Mouse (Mus musculus): ENCODE measurements around the gene Golm1. TPM values are rescaled to one million over a fixed set of nuclear protein-coding genes. Genes with fewer than 3 reads are reported as not detected.
A peak's percentile ranks its signal among the peaks of the same experiment; 100 is the strongest.

Golm1 gene
- polyA plus RNA-seq, 1 experiment from 2014 or later: 87.9 TPM

DNA sequence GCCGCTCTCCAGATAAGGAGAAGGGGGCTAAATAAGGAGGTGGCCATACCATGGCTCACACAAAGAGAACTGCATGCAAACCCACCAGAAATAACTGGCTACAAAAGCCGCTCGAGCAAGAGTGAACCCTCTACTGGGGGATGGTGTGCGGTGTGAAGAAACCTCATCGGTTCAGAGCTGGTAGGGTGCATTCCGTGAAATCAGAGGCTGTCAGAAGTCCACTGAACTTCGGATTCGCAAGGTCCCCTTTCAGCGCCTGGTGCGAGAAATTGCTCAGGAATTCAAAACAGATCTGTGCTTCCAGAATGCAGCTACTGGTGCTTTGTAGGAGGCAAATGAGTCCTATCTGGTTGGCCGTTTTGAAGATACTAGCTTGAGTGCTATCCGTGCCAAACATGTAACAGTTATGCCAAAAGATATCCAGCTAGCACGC lies 12.7 kb upstream of the Golm1 start:
- whole genome bisulfite sequencing: 62% methylated on average over 13 of the region's 13 CpGs
- no peak overlapping the region for H3K9ac ChIP-seq (ENCODE audit: low read depth, low read length)
- ATAC-seq (replicated peaks; ENCODE audit: low FRiP score): no peak
- H3K4me1 ChIP-seq (replicated peaks; ENCODE audit: control insufficient read depth, insufficient read depth, low read length): no peaks in the 10 kb centered on the region
- no peaks in the 10 kb centered on the region for H3K9me3 ChIP-seq (ENCODE audit: control insufficient read depth, low read length)
- no peak overlapping the region for H3K4me2 ChIP-seq
- no peak for DNase-seq (ENCODE audit: low spot score)
- no peaks in the 10 kb centered on the region for H3K36me3 ChIP-seq (ENCODE audit: control insufficient read depth, insufficient read depth, low read length)
- H3K27ac ChIP-seq (ENCODE audit: low read depth, low read length): no peak overlapping the region
- no peak overlapping the region for H3K4me3 ChIP-seq (ENCODE audit: low read depth, low read length)
- H3K27me3 ChIP-seq (replicated peaks; ENCODE audit: control insufficient read depth, insufficient read depth, low read length): no peaks in the 10 kb centered on the region

DNA sequence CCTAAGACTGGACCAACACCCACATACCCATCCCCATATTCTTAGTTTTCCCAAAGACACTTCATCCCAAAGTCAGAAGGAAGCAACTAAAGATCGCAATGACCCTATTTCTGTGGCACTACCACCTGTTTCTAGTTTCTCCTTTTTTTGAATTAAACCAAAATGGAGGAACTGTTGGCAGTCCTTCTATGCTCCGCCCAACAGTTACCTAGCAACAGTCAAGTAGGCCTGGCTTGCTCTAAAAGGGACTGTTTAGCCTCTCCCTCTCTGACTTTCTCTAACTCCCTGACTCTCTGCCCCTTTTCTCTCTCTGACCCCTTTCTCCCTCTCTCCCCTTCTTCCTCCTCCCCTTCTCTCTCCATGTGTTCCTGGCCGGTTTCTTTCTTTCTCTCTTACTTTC lies 9.6 kb upstream of the Golm1 start:
- no peak for DNase-seq (ENCODE audit: low spot score)
- peaks cover 7% of the 10 kb centered on the region; the same call in 1 of the 2 replicates for H3K4me1 ChIP-seq (replicated peaks; ENCODE audit: control insufficient read depth, insufficient read depth, low read length)
- no peak overlapping the region for H3K27ac ChIP-seq (ENCODE audit: low read depth, low read length)
- no peaks in the 10 kb centered on the region for H3K27me3 ChIP-seq (replicated peaks; ENCODE audit: control insufficient read depth, insufficient read depth, low read length)
- no peak for ATAC-seq (replicated peaks; ENCODE audit: low FRiP score)
- no peaks in the 10 kb centered on the region for H3K9me3 ChIP-seq (ENCODE audit: control insufficient read depth, low read length)
- no peak overlapping the region for H3K4me3 ChIP-seq (ENCODE audit: low read depth, low read length)
- WGBS: 72% methylated on average over 3 of the region's 3 CpGs
- no peak overlapping the region for H3K9ac ChIP-seq (ENCODE audit: low read depth, low read length)
- H3K4me2 ChIP-seq: no peak overlapping the region
- no peaks in the 10 kb centered on the region for H3K36me3 ChIP-seq (ENCODE audit: control insufficient read depth, insufficient read depth, low read length)

DNA sequence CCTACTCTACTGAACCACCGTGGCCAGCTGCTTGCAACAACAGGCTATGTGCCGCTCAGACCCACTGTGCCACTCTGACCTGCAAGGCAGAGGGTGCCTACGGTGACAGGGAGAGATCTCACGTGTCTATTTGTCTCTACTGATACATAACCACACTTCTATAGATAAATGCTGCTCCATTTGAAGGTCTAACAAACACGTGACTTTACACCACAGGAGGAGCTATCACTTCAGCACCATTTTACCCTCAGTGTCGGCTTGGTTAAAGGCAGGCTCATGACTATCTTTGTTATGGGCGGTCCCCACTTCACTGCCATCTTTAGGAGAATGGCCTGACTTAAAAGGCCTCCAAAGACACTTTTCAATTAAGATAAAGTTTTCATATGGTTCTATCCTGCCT lies 7.0 kb upstream of the Golm1 start:
- DNase-seq (ENCODE audit: low spot score) (no peak), ATAC-seq (replicated peaks; ENCODE audit: low FRiP score) (peak; percentile 82)
- WGBS: 15% methylated on average over 7 of the region's 7 CpGs
- H3K4me2 ChIP-seq: peak overlapping the region; percentile 19; the same call in 1 of the 2 replicates
- no peaks in the 10 kb centered on the region for H3K9me3 ChIP-seq (ENCODE audit: control insufficient read depth, low read length)
- no peaks in the 10 kb centered on the region for H3K36me3 ChIP-seq (ENCODE audit: control insufficient read depth, insufficient read depth, low read length)
- H3K27ac ChIP-seq (ENCODE audit: low read depth, low read length): no peak overlapping the region
- no peaks in the 10 kb centered on the region for H3K27me3 ChIP-seq (replicated peaks; ENCODE audit: control insufficient read depth, insufficient read depth, low read length)
- H3K9ac ChIP-seq (ENCODE audit: low read depth, low read length): no peak overlapping the region
- no peak overlapping the region for H3K4me3 ChIP-seq (ENCODE audit: low read depth, low read length)
- peaks cover 21% of the 10 kb centered on the region for H3K4me1 ChIP-seq (replicated peaks; ENCODE audit: control insufficient read depth, insufficient read depth, low read length)

DNA sequence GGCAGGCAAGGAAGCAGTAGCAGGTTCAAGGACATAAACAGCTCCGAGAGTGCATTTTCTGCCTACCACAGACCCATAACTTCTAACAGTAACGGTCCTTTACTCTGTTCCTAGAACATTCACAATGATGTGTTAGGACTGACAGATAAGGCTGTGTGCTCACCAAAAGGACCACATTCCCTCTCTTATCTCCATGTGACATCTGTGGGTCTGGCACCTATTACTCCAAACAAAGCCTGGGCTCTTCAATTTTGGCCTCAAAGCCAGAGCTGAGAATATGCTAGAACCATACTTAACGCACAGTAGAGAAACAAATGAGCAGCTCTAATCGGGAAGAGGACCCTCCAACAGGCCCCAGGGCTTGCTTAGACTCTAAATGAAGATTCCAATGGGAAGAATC lies 4.3 kb upstream of the Golm1 start:
- Histone ChIP-seq H3K4me1 (replicated peaks; ENCODE audit: control insufficient read depth, insufficient read depth, low read length) (peaks cover 21% of the 10 kb centered on the region), H3K4me3 (ENCODE audit: low read depth, low read length) (no peak overlapping the region), H3K4me2 (no peak overlapping the region), H3K27ac (ENCODE audit: low read depth, low read length) (no peak overlapping the region), H3K36me3 (ENCODE audit: control insufficient read depth, insufficient read depth, low read length) (no peaks in the 10 kb centered on the region), H3K9ac (ENCODE audit: low read depth, low read length) (no peak overlapping the region), H3K9me3 (ENCODE audit: control insufficient read depth, low read length) (no peaks in the 10 kb centered on the region), H3K27me3 (replicated peaks; ENCODE audit: control insufficient read depth, insufficient read depth, low read length) (no peaks in the 10 kb centered on the region)
- ATAC-seq (replicated peaks; ENCODE audit: low FRiP score) (no peak), DNase-seq (ENCODE audit: low spot score) (no peak)
- WGBS: 39% methylated on average over 4 of the region's 4 CpGs

DNA sequence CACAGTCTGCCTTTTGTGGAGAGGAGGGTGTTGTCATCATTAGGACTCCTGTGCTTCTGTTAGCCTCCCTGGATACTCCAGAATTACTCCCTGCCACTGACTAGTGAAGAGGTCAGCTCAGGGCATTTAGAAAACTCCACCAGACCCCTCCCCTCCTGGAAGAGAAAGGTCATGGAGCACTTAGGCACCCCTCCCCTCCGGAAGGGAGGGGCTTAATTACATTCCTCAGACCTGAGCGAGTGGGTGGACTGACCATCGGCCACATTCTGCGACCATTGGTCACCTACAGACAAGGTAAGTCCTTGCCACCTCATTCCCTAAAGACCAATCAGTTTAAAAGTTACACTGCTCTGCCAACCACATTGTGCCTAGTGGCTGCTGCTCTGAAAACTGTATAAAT lies 3.7 kb upstream of the Golm1 start:
- Histone ChIP-seq H3K4me2 (no peak overlapping the region), H3K4me1 (replicated peaks; ENCODE audit: control insufficient read depth, insufficient read depth, low read length) (peaks cover 21% of the 10 kb centered on the region), H3K9ac (ENCODE audit: low read depth, low read length) (no peak overlapping the region), H3K27me3 (replicated peaks; ENCODE audit: control insufficient read depth, insufficient read depth, low read length) (no peaks in the 10 kb centered on the region), H3K4me3 (ENCODE audit: low read depth, low read length) (no peak overlapping the region), H3K9me3 (ENCODE audit: control insufficient read depth, low read length) (no peaks in the 10 kb centered on the region), H3K27ac (ENCODE audit: low read depth, low read length) (no peak overlapping the region), H3K36me3 (ENCODE audit: control insufficient read depth, insufficient read depth, low read length) (no peaks in the 10 kb centered on the region)
- WGBS: 53% methylated on average over 4 of the region's 4 CpGs
- ATAC-seq (replicated peaks; ENCODE audit: low FRiP score): no peak
- no peak for DNase-seq (ENCODE audit: low spot score)

DNA sequence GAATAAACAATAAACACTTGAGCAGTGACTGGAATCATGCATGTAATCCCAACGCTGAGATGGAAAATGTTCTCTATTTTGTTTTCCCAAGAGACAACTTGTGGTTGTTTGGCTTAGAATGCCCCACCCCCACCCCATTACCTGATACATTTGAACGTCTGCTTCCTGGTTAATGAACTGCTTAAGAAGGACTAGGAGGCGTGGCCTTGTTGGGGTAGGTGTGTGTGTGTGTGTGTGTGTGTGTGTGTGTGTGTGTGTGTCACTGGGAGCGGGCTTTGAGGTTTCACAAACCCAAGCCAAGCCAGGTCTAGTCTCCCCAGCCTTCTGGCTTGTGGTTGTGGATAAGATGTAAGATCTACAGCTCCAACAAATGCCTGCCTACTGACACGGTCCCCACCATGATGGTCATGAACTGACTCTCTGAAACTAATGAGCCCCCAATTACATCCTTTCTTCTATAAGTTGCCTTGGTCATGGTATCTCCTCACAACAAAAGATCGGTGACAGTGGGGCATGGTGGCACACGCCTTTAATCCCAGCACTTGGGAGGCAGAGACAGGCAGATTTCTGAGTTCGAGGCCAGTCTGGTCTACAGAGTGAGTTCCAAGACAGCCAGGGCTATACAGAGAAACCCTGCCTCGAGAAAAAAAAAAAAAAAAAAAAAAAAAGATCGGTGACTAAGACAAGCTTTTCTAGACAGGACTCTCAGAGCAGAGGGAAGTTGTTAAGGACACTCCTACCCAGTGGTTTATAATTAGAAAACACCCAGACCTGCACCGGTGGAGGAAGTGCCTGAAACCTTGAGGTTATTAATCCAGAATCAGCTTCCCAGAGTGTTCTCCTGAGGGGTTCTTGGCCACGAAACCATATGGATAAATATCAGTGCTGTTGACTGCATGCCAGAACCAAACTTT lies 962 bp upstream of the Golm1 start:
- 62% methylated on average over 12 of the region's 12 CpGs for WGBS
- no peak overlapping the region; the same call in 1 of the 2 replicates for H3K4me3 ChIP-seq (ENCODE audit: low read depth, low read length)

DNA sequence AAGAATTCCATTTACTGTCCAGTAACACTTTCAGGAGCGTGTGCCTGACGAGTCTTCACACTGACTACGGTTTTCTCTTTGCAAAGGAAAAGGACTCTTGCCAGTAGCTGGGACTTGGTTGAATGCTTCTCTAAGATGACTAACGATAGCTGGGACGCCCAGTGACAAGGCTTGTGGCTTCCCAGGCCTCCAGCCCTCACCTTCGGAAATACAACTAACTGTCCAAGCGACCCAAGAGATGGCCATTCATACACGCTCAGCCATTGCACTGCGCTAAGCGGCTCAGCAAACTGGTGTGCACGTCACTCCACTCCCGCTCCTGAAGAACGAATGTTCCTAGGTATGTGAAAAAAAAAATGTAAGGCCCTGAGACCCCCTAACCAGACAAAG lies 855 bp downstream of the Golm1 start:
- no peaks in the 10 kb centered on the region for H3K9me3 ChIP-seq (ENCODE audit: control insufficient read depth, low read length)
- peak overlapping the region; percentile 95 for H3K9ac ChIP-seq (ENCODE audit: low read depth, low read length)
- H3K4me1 ChIP-seq (replicated peaks; ENCODE audit: control insufficient read depth, insufficient read depth, low read length): peaks cover 38% of the 10 kb centered on the region
- no peak; the same call in 1 of the 2 replicates for ATAC-seq (replicated peaks; ENCODE audit: low FRiP score)
- no peaks in the 10 kb centered on the region for H3K27me3 ChIP-seq (replicated peaks; ENCODE audit: control insufficient read depth, insufficient read depth, low read length)
- peak overlapping the region; percentile 89 for H3K4me3 ChIP-seq (ENCODE audit: low read depth, low read length)
- under 1% methylated on average over 13 of the region's 13 CpGs for WGBS
- DNase-seq (ENCODE audit: low spot score): peak; percentile 65
- peak overlapping the region; percentile 85 for H3K27ac ChIP-seq (ENCODE audit: low read depth, low read length)
- peak overlapping the region; percentile 76 for H3K4me2 ChIP-seq
- no peaks in the 10 kb centered on the region for H3K36me3 ChIP-seq (ENCODE audit: control insufficient read depth, insufficient read depth, low read length)

More for the DNA sequence above, 962 bp upstream of the Golm1 start:
- Histone ChIP-seq H3K27me3 (replicated peaks; ENCODE audit: control insufficient read depth, insufficient read depth, low read length) (no peaks in the 10 kb centered on the region), H3K9me3 (ENCODE audit: control insufficient read depth, low read length) (no peaks in the 10 kb centered on the region), H3K4me1 (replicated peaks; ENCODE audit: control insufficient read depth, insufficient read depth, low read length) (peaks cover 37% of the 10 kb centered on the region), H3K27ac (ENCODE audit: low read depth, low read length) (peak overlapping the region; percentile 85; the same call in 1 of the 2 replicates), H3K4me2 (no peak overlapping the region), H3K9ac (ENCODE audit: low read depth, low read length) (no peak overlapping the region), H3K36me3 (ENCODE audit: control insufficient read depth, insufficient read depth, low read length) (no peaks in the 10 kb centered on the region)
- DNase-seq (ENCODE audit: low spot score): no peak
- ATAC-seq (replicated peaks; ENCODE audit: low FRiP score): no peak

DNA sequence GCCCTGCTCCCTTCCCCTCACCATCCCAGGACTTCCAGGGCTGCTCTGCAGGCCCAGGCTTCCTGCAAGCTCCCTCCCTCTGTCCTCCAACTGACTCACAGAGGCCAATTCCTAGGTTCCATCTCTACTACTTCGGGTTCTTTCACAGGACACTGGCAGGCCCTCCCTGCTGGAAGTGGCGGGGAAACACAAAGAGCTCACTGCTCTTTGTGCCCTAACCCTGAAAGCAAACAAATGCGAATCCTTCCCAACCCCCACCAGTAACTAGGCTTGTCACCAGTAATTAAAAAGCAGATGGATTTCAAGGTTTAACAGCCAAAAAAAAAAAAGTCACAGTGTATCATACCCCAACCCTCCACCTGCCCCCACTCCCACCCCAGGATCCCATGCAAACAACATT lies 1.4 kb downstream of the Golm1 start:
- Histone ChIP-seq H3K27ac (ENCODE audit: low read depth, low read length) (peak overlapping the region; percentile 36; the same call in 1 of the 2 replicates), H3K4me3 (ENCODE audit: low read depth, low read length) (peak overlapping the region; percentile 89), H3K4me2 (peak overlapping the region; percentile 76), H3K27me3 (replicated peaks; ENCODE audit: control insufficient read depth, insufficient read depth, low read length) (no peaks in the 10 kb centered on the region), H3K9ac (ENCODE audit: low read depth, low read length) (peak overlapping the region; percentile 95), H3K4me1 (replicated peaks; ENCODE audit: control insufficient read depth, insufficient read depth, low read length) (peaks cover 39% of the 10 kb centered on the region), H3K9me3 (ENCODE audit: control insufficient read depth, low read length) (no peaks in the 10 kb centered on the region), H3K36me3 (ENCODE audit: control insufficient read depth, insufficient read depth, low read length) (no peaks in the 10 kb centered on the region)
- WGBS: 20% methylated on average over 3 of the region's 3 CpGs
- DNase-seq (ENCODE audit: low spot score) (no peak), ATAC-seq (replicated peaks; ENCODE audit: low FRiP score) (no peak)

DNA sequence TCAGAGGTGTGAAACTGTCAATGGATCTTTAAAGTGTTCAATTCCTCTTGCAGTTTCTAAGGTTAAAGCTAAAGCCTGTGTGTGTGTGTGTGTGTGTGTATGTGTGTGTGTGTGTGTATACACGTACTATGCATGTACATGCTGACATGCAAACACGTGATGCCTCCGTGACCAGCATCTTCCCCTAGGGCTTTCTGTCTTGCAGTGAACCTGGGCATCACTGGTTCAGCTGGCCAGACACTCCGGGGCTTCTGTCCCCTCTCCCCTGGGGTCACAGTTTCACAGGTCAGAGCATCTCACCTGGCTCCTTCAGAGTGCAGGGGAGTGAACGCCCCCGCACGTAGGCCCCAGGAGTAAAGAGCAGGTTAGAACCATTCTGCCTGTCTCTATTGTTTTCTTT lies 2.0 kb downstream of the Golm1 start:
- 72% methylated on average over 7 of the region's 7 CpGs for WGBS
- no peak for DNase-seq (ENCODE audit: low spot score)
- Histone ChIP-seq H3K9ac (ENCODE audit: low read depth, low read length) (peak overlapping the region; percentile 57), H3K9me3 (ENCODE audit: control insufficient read depth, low read length) (no peaks in the 10 kb centered on the region), H3K4me1 (replicated peaks; ENCODE audit: control insufficient read depth, insufficient read depth, low read length) (peaks cover 40% of the 10 kb centered on the region), H3K4me2 (peak overlapping the region; percentile 76), H3K27ac (ENCODE audit: low read depth, low read length) (no peak overlapping the region), H3K4me3 (ENCODE audit: low read depth, low read length) (peak overlapping the region; percentile 89), H3K27me3 (replicated peaks; ENCODE audit: control insufficient read depth, insufficient read depth, low read length) (no peaks in the 10 kb centered on the region), H3K36me3 (ENCODE audit: control insufficient read depth, insufficient read depth, low read length) (no peaks in the 10 kb centered on the region)
- no peak for ATAC-seq (replicated peaks; ENCODE audit: low FRiP score)

Measured in liver, embryonic 11.5 days (tissue).